In the genomic region with DNA sequence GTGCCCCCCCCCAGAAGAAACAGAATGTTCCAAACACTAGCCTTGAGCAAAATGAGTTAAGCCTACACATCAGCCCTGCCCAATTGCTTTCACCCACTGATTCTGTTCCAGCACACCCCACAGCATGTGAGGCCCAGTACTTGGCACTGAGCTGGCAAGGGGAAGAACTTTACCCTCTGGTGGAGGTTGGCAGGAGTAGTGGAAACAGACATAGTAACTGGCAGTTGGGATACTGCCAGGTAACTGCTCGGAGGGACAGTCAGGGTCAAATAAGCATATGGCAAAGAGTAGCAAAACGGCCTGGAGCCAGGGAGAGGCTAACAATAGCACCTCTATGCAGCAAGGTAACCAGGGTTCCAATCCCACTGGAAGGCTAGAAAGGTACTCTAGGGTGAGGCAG, we compare ENCODE assay signal across 15 mouse cellular contexts. TPM values are rescaled to one million over a fixed set of nuclear protein-coding genes. Genes with fewer than 3 reads are reported as not detected.
DNase-seq lines count a peak whose midpoint lies in the region; ATAC-seq and TF ChIP-seq lines count a peak whose summit lies in the region.
"Had no signal": no experiment of that assay in that cellular context is flagged by ENCODE, and none has a peak within 500 bp of the region (broad histone marks: within the 10 kb centered on the region; RNA-seq: fewer than 3 reads in every experiment).

No protein-coding gene starts in this region.

- H3K4me2 ChIP-seq in intestine, postnatal 0 days (replicated peaks; ENCODE audit: low read depth) = no peak overlapping the region
- H3K4me2 ChIP-seq in intestine, embryonic 16.5 days (ENCODE audit: low read depth, low read length) = no peak overlapping the region

- H3K36me3 ChIP-seq in intestine, postnatal 0 days (ENCODE audit: control insufficient read depth, insufficient read depth) = no peaks in the 10 kb centered on the region
- H3K36me3 ChIP-seq in intestine, embryonic 16.5 days (ENCODE audit: control insufficient read depth, insufficient read depth, low read length) = no peaks in the 10 kb centered on the region

- H3K9me3 ChIP-seq in intestine, postnatal 0 days (ENCODE audit: control insufficient read depth) = no peaks in the 10 kb centered on the region
- no peaks in the 10 kb centered on the region for H3K9me3 ChIP-seq in intestine, embryonic 16.5 days (ENCODE audit: control insufficient read depth, low read length)

- TF ChIP-seq CTCF in intestine, postnatal 0 days (IDR thresholded peaks at IDR 0.05; ENCODE audit: low read depth) = no peak

- H3K4me3 ChIP-seq in intestine, postnatal 0 days (ENCODE audit: low read depth, low read length) = no peak overlapping the region
- H3K4me3 ChIP-seq in intestine, embryonic 16.5 days (ENCODE audit: low read length) = no peak overlapping the region

- no peak overlapping the region for H3K9ac ChIP-seq in intestine, postnatal 0 days (ENCODE audit: low read depth, low read length)
- no peak overlapping the region for H3K9ac ChIP-seq in intestine, embryonic 16.5 days (ENCODE audit: low read depth, low read length)

- WGBS in intestine, postnatal 0 days = 58% methylated on average over 2 of the region's 2 CpGs
- 62% methylated on average over 2 of the region's 2 CpGs for WGBS in intestine, embryonic 16.5 days

- H3K27me3 ChIP-seq in intestine, postnatal 0 days (replicated peaks; ENCODE audit: control insufficient read depth, insufficient read depth, low read length) = no peaks in the 10 kb centered on the region
- H3K27me3 ChIP-seq in intestine, embryonic 16.5 days (replicated peaks; ENCODE audit: control insufficient read depth, insufficient read depth, low read length) = no peaks in the 10 kb centered on the region

- ATAC-seq in intestine, postnatal 0 days = peak; percentile 31
- ATAC-seq in intestine, embryonic 16.5 days = no peak

- H3K4me1 ChIP-seq in intestine, postnatal 0 days (replicated peaks; ENCODE audit: control insufficient read depth, insufficient read depth, low read length) = no peaks in the 10 kb centered on the region
- H3K4me1 ChIP-seq in intestine, embryonic 16.5 days (ENCODE audit: control insufficient read depth, insufficient read depth, low read length) = no peaks in the 10 kb centered on the region

- H3K27ac ChIP-seq in intestine, postnatal 0 days (ENCODE audit: low read depth, low read length) = no peak overlapping the region
- H3K27ac ChIP-seq in intestine, embryonic 16.5 days (ENCODE audit: low read length) = no peak overlapping the region

- peak; percentile 69 for DNase-seq in adrenal gland, postnatal 10 days
- no peak for DNase-seq in adrenal gland, adult 8-10 months
- DNase-seq in gastrocnemius, postnatal 25 days = peak; percentile 83
- peak; percentile 86 for DNase-seq in kidney, postnatal 14 days
- no peak for DNase-seq in frontal cortex, postnatal 14 days (ENCODE audit: low spot score in 2 of 2)
- no peak for DNase-seq in B cell, adult 2 months
- DNase-seq: cerebellum, adult 11 months; layer of hippocampus, postnatal 36 days; midbrain, embryonic 14.5 days had no signal

RNA-seq across cellular contexts. Expression of gene Wrnip1, which starts 7.2 kb away (rescaled TPM):
- 10 to 100 TPM; 36.3 to 39.9 TPM for total RNA-seq in adrenal gland, postnatal 10 days (2021)
- 10 to 100 TPM; 33.1 to 50.4 (median 42.2) TPM for total RNA-seq in adrenal gland, adult 8-10 months (2022)
- 14.5 and 15.6 TPM in 2 replicates for polyA plus RNA-seq in intestine, postnatal 0 days (2015; fragmentation: Nextera tagmentation; extraction: Ambion mirVana)
- polyA plus RNA-seq in intestine, embryonic 16.5 days (2015; fragmentation: Nextera tagmentation; extraction: Ambion mirVana) = 15.7 and 16.9 TPM in 2 replicates
- 1 to 10 TPM; 5.8 to 7.5 TPM for total RNA-seq in gastrocnemius, postnatal 25 days (2021)

RNA-seq across cellular contexts. Expression of gene D930007J09Rik, which starts 8.0 kb away (rescaled TPM):
- not detected for total RNA-seq in adrenal gland, postnatal 10 days (2021)
- under 1 TPM in 1 of 4 experiments, not detected in 3; 0.75 TPM for total RNA-seq in adrenal gland, adult 8-10 months (2022)
- not detected in 2 replicates for polyA plus RNA-seq in intestine, postnatal 0 days (2015; fragmentation: Nextera tagmentation; extraction: Ambion mirVana)
- not detected in 2 replicates for polyA plus RNA-seq in intestine, embryonic 16.5 days (2015; fragmentation: Nextera tagmentation; extraction: Ambion mirVana)
- not detected for total RNA-seq in gastrocnemius, postnatal 25 days (2021)
- total RNA-seq: hematopoietic stem cell, adult 5-6 weeks had no signal
- polyA plus RNA-seq: C2C12; liver, embryonic 16.5 days; midbrain, embryonic 14.5 days; stomach, embryonic 16.5 days had no signal

RNA-seq across cellular contexts. Expression of gene Mylk4, which starts 10.9 kb away (rescaled TPM):
- total RNA-seq in adrenal gland, postnatal 10 days (2021) = 10 to 100 TPM in 1 of 2 experiments, 1 to 10 TPM in 1; 4.5 to 17.1 TPM
- under 1 TPM in 1 of 4 experiments, not detected in 3; 0.05 TPM for total RNA-seq in adrenal gland, adult 8-10 months (2022)
- not detected in 2 replicates for polyA plus RNA-seq in intestine, postnatal 0 days (2015; fragmentation: Nextera tagmentation; extraction: Ambion mirVana)
- polyA plus RNA-seq in intestine, embryonic 16.5 days (2015; fragmentation: Nextera tagmentation; extraction: Ambion mirVana) = 0.02 TPM in 1 of 2 replicates, not detected in the other
- total RNA-seq in gastrocnemius, postnatal 25 days (2021) = 1,000 to 10,000 TPM in 1 of 2 experiments, 100 to 1,000 TPM in 1; 560 to 1,240 TPM
- total RNA-seq: hematopoietic stem cell, adult 5-6 weeks had no signal

RNA-seq across cellular contexts. Expression of gene Serpinb1a, which starts 56.4 kb away (rescaled TPM):
- 10 to 100 TPM; 43.8 to 67.3 TPM for total RNA-seq in adrenal gland, postnatal 10 days (2021)
- total RNA-seq in adrenal gland, adult 8-10 months (2022) = 100 to 1,000 TPM in 1 of 4 experiments, 10 to 100 TPM in 1, 1 to 10 TPM in 2; 5.5 to 130 (median 37.7) TPM
- 598 and 670 TPM in 2 replicates for polyA plus RNA-seq in intestine, postnatal 0 days (2015; fragmentation: Nextera tagmentation; extraction: Ambion mirVana)
- polyA plus RNA-seq in intestine, embryonic 16.5 days (2015; fragmentation: Nextera tagmentation; extraction: Ambion mirVana) = 238 and 273 TPM in 2 replicates
- 1 to 10 TPM; 5.4 to 7.8 TPM for total RNA-seq in gastrocnemius, postnatal 25 days (2021)

Comparison
In these comparisons a context has a peak if more than half of its experiments do, and no peak if none do; other contexts are left out.
1. DNase-seq: peak in adrenal gland, postnatal 10 days (single experiment), gastrocnemius, postnatal 25 days (single experiment) and kidney, postnatal 14 days (single experiment); none in adrenal gland, adult 8-10 months (single experiment), frontal cortex, postnatal 14 days (0 of 2) and B cell, adult 2 months (0 of 2).
2. RNA of gene Wrnip1, which starts 7.2 kb away (total RNA-seq): 33.1 to 50.4 TPM in adrenal gland, adult 8-10 months and 36.3 to 39.9 TPM in adrenal gland, postnatal 10 days; 5.8 to 7.5 TPM in gastrocnemius, postnatal 25 days; every median in the first group is over 4 times any median in the second.
3. RNA of gene Mylk4, which starts 10.9 kb away (total RNA-seq): 560 to 1,240 TPM in gastrocnemius, postnatal 25 days; 4.5 to 17.1 TPM in adrenal gland, postnatal 10 days and 0.05 TPM in adrenal gland, adult 8-10 months; every median in the first group is over 10 times any median in the second.